Mouse (Mus musculus) layer of hippocampus, adult 8-10 months (tissue): ENCODE results near the gene Il34. TPM values are rescaled to one million over a fixed set of nuclear protein-coding genes. Genes with fewer than 3 reads are reported as not detected.

Experiments used
- DNase-seq, 2 experiments: peaks; one replicate each; pipeline ENCODE4 v3.0.0; 2022; ENCODE audit warnings: low spot score in 2 of 2
- total RNA-seq, 4 experiments: library from RNA; stranded (reverse); gene quantifications; 2 replicates each; pipeline ENCODE4 v1.2.4; 2022

Il34 gene
- total RNA-seq, 4 experiments from 2014 or later: 57.8 to 86.8 (median 69.6) TPM

DNA sequence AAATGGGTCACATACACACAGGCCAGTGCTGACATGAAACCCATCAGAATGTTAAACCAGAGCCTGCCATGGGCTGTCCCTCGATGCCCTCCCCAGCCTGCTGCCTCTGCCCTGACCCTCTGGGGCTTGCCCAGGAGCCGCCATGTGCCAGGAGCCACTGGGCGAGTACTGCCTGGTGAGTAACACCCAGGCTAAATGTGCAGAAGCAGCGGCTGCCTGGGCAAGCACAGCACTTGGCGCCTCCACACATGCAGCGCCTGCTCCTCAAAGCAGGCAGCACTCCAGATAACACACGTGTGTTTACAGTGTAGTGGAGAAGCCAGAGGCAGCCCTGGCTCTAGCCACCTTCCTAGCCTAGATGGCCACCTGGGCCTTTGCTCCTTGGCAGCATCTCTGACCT, 92.7 kb downstream of the Il34 start:
- DNase-seq: no peak

DNA sequence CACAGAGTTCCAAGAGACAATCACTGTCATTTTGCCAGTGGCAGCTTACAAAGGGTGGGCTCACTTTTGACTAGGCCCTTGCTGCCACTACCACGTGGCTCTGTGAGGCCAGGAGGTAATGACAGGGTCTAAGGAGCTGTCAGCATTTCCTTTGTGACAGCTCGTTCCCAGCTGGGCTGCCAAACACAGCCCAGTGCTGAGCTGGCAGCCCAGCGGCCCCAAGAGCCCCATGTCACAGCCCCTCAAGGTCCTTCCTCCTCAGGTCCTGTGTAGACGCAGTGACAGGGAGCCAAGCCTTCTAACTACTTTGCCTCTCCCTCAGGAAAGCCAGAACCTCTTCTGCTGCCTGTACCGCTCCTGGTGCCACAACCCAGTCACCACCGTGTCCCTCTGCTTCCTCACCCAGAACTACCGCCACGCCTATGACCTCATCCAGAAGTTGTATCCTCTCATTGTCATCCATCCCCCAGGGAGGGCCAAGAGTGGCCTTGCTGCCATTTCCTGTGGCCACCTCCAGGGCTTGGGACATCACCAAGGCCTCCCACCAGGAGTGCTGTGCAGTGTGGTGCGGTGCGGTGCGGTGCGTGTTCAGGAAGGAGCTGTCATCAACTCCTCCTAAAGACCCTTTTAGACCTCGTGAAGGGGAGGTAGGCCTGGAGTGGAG, 94.3 kb downstream of the Il34 start:
- DNase-seq: no peak

DNA sequence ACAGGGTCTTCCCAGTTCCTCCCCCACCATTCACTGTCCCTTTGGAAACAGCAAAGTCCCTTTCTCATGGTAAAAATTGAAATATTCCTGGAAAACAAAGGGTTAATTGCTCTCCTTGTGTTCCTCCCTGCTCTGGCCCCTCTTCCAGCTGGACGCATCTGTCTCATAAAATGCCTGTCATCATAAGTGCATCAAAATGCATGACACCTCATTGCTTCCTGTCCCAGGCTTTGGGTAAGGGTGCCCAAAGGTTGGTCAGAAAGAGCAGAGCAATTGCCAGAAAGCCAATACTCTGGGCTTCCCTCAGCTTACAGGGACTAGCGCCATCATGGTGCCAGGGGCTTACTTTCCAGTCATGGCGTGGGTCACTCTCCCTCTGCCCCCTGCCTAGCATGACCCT, 95.1 kb downstream of the Il34 start:
- DNase-seq: no peak

DNA sequence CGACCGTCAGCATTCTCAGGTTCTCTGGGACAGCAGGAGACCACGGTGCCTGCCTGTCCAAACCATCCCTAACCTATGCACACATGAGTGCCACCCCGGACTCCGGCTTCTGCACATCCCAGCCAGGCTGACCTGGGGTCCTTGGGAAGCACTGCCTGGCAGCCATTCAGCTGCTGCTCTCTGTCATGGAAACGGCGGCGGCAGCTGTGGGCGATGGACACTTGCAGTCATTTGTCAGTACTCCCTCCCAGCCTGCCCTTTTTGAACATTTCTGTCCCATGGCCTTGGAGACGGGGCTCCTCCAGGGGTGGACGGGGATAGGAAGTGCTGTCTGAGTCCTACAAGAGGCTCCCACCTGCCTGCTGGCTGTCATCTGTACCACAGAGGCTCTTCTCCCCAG, 97.3 kb downstream of the Il34 start:
- DNase-seq: no peak

DNA sequence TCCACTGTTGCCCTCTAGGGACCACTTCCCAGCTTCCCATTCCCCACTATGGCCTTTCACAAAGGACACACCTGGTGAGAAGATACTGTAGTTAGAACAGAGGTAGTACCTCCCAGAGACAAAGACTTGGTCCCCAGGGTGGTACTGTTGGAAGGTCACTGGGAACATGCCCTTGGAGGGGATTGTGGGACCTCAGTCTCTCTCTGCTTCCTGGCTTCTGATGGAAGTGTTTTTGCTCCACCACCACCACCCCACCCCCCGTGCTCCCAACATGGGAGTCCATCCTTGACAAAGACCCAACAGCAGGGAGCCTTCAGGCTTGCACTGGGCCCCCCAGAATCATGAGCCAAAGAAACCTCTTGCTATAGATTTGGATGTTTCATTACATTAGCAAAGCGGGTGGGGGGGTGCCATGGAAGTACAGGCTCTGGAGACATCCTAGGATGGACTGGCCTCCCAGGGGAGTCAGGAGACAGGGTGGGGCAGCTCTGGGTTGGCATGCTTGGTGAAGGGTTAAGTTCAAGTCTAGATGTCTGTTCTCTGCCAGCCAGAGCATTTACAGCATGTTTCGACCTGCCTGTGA, 99.3 kb downstream of the Il34 start:
- no peak for DNase-seq

DNA sequence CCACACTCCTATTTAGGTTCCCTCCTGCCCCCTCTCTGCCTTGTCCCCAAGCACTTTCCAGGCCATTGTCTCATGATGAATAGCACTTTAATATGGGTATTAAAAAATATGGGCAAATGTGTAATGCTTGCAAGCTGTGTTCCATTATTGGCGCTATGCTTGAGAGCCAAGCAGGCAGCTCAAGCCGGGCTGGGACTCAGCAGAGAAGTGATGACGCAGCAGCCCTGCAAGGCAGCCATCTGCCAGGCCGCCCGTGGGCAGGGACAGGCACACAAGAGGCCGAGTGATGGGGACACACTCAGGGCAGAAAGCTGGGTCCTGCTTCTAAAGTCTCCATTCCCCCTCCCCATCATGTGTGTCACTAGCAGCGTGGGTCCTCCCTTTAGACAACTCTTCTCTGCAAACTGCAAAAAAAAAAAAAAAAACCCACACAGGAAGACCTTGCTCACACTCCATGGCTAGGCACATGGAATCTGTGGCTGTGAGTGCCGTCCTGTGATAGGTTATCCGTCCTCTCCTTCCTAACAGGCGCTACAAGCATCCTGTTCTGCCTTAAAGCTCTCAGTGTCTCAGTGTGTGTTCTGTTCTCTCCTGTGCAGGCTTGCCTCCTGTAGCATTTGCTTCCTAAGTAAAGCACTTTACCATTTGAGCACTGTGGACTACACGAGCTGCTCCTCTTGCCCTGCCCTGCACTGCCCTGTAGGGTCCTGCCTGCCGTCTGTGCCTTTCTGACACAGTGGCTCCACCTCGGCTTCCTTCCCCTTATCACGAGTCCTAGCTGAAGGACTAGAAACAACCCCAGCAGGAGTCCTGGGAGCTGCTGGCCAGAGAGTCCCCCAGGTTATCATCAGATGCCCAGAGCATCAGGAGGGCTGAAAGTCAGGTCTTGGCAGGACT, 100.1 kb downstream of the Il34 start:
- peak; percentile 72 to 75 for DNase-seq

DNA sequence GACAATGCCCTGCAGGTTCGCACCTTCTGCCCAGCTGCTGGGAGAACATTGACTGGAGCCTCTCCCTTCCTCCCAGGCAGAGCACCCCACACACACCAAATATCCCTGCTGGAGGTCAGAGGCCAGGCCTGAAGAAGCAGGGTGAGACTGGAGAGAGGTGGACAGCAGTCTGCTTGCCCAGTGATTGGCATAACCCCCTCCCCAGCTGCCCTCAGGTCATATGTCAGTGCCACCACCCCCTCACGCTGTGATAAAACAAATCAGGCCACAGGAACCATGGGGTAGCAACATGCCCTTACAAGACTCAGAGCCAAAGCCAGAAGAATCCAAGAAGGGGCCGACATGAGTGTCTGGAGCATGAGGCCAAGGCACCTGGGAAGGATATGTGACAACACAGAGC, 101.6 kb downstream of the Il34 start:
- no peak for DNase-seq

DNA sequence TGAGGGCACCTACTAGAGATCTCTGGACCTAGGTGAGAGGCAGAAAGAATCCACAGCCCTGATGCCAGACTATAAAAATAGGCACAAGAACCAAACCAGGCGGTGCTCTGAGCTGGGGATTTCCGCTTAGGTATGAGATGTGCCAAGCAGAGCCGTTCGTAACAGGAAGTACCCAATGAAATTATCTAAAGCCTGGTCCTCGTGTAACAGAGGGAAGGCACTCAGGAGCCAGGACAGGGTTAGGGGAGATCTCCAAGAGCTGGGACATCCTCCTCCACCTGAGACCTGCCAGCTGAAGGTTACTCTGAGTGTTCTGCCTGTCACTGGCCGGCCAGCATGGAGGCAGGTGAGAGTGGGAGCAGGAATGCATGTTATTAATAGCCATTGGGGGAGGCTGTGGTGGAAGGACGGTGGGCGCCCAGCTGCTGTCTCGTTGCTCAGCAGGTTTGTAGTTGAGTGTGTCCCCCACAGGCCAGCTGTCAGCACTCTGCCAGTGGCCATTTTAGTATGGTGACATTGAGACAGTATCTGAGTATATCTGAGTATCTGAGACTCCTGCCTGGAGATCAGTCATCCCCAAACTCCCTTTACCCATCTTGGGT, 102.2 kb downstream of the Il34 start:
- DNase-seq: no peak

DNA sequence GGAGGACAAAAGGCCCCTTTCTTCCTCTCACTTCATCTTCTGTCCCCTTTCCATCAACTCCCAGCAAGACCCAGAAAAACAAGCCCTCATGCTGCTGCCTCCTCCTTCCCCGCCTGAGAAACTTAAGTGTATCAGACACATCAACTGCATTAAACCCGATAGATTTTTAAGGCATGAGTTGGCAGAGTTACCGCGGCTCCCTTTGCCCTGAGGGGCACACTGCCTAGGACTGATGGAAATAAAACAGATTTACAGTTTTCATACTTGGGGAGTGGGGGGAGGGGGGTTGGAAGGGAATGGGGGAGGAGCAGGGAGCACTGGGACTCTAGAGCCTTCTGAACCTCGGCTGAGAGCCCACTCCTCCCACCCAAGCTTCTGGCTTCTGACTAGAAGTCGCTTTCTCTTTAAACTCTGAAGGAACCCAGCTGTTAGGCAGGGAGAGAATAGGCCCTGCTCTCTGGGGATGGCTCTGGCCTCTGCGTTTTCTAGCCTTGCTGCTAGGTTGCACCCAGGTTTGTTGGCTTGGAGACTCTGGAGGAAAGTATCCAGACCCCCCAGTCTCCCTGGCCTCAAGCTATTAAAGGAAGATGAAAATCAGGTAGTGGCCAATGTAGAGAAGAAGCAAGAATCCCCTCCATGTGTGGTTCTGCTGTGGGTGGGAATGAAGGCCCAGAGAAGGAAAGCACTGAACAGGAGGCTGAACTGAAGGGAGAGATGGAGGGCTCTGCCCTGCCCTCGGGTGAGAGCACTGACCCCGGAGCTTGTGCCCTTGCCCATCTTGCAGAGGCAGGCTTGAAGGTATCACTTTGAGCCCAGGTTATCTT, 102.9 kb downstream of the Il34 start:
- no peak for DNase-seq

DNA sequence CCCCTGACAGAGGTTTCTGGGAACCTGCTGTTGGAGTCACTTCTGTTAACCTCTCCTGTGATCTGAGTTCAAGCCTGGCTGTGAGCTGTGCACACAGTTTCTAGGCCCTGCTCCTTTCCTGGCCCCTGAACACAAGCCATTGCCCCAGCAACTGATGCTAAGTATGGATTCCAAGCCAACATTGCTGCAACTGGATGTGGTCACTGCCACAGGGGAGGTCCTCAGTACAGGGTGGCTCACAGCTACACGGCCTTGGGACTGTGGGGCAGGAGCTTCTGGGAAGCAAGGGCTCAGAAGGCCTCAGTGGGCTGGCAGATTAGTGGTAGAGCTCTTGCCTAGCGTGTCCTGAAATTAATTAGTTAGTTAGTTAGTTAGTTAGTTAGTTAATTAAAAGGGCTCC, 105.2 kb downstream of the Il34 start:
- no peak for DNase-seq

DNA sequence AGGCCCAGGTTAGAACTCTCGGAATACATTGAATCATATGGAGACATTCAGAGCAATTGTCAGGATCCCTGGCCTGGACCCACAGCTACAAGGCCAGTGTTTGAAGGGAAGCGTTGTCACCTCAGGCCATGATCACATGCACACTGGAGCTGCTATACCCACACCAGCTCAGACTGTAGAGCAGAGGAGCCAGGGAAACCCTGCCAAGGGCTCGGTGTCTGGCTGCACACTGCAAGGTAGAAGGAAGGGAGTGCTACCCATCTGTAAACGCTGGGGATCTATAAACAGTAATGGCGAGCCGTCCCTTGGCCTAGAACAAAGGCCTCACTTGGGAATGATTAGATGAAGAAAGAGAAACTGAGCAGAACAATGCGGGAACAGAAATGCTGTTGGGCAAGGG, 106.2 kb downstream of the Il34 start:
- no peak for DNase-seq

DNA sequence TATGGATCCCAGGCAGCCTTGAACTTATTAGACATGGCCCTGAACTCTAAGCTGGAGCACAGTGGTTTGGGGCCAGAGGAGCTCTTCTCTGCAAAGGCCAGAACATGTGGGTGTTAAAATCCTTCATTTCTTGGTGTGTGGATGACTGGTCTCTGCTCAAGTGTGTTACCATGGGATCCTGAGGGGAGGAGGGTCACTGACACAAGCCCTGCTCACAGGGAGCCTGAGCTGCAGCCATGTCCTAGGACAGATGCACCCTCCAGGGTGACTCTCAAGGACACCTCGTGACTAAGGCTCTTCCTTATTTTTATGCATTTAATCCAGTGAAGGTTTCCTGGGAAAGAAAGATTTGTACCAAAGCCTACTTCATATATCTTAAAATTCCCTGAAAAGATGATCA, 107.6 kb downstream of the Il34 start:
- no peak for DNase-seq

DNA sequence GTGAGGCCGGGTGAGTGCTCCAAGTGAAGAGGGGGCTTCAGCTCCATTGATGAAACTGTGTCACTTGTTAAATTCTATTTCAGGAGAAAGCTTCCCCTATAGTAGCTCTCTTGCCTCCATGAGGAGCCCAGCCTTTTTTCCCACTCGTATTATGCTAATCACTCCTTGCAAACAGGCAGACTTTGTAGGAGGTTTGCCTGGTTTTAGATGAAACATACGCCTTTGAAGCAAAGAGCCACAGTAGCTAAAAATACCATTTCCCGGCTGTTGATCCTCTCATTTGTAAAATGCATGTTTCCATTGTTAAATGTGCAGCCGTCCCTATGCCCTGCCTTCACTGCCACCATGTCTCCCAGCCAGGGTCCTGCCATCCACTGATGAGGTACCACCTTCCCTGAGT, 108.2 kb downstream of the Il34 start:
- DNase-seq: no peak

DNA sequence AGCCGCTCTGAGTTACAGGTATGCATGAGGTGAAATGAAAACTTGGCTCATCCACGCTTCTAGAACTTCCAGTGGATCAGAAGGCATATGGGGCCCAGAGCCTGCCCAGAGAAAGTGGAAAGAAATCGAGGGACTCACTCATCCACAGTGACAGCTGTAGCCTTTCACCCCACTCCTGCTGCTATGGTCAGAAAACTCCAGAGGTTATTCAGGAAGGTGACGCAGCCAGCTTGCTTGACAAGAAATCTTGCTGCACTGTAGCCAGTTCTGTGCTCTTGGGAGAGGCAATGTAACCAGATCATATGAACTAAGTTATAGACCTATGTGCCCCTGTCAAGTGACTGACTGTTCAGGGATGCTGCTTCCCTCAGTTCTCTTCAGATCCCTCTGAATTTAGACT, 109.7 kb downstream of the Il34 start:
- DNase-seq: no peak

DNA sequence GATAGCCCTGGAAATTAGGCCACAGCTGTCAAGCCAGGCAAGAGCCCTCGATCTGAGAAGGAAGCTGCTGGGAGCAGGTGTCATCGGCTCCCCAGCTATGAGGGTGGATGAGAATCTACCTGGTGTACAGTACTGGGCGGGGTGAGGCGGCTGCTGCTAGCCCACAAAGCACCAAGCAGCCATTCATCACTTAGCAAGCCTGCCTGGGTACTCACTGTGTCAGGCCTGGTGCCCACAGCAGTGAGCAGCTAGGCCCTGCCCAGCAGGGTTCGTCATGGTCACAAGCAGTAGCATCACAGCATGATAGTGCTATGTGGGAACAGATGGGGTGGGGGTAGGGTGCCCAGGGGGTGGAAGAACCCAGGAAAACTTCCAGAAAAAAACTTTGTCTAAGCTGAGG, 110.3 kb downstream of the Il34 start:
- no peak for DNase-seq

DNA sequence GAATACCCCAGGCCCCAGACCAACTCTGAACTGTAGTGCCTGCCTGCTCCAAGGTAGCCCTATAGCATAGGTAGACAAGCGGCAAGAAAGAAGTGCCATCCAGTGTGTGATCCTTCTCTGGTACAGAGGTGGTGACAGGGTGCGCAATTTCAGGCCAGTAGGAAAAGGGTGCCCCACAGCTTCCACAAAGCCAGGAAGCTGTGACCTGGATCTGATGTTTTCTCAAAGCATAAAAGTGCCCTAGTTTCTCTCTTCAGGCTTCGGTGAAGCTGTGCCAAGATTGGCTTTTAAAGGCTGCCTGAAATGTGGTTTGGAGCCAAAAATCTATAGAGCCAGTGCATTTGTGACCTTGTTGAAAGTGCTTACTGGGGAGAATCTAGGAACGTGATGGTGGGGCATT, 110.9 kb downstream of the Il34 start:
- no peak for DNase-seq

DNA sequence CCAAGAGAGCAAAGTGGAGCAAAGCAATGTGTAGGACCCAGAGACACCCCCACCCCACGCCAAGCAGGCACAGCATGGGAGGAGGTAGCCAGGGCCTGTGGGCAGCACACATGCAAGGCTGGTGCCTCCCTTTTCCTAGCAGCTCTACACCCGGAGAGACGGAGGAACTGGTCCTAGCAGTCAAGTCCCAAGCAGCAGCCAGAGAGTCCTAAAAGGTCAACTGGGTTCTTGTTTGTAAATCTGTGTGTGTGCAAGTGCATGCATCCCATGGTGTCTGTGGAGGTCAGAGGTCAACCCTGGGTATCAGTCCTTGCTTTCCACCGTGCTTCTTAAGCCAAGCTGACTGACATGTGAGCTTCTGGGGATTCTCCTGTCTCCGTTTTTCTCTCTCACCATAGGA, 111.5 kb downstream of the Il34 start:
- no peak for DNase-seq
